24 mouse cellular contexts compared by ENCODE assay signal in genomic region chr4:114296380-114296779, GRCm38 (mm10).
DNase-seq lines count a peak whose midpoint lies in the region; ATAC-seq and TF ChIP-seq lines count a peak whose summit lies in the region.
"Had no signal": no experiment of that assay in that cellular context is flagged by ENCODE, and none has a peak within 500 bp of the region (broad histone marks: within the 10 kb centered on the region; RNA-seq: fewer than 3 reads in every experiment).

No protein-coding gene starts in this region.

- no peak for ATAC-seq in stomach, postnatal 0 days (ENCODE audit: low FRiP score, low TSS enrichment)
- ATAC-seq: liver, embryonic 12.5 days; liver, postnatal 0 days; midbrain, embryonic 15.5 days had no signal

- H3K36me3 ChIP-seq in heart, adult 2 months (ENCODE audit: control insufficient read depth, insufficient read depth, low read length): no peaks in the 10 kb centered on the region
- no peaks in the 10 kb centered on the region for H3K36me3 ChIP-seq in stomach, postnatal 0 days (ENCODE audit: control insufficient read depth, insufficient read depth, low read length)
- H3K36me3 ChIP-seq: heart, embryonic 10.5 days; heart, embryonic 15.5 days; hindbrain, embryonic 13.5 days; liver, embryonic 12.5 days; midbrain, embryonic 15.5 days had no signal

- no peaks in the 10 kb centered on the region for H3K79me2 ChIP-seq in heart, adult 2 months (replicated peaks; ENCODE audit: control insufficient read depth, insufficient read depth, low read length)

- intact Hi-C loops in heart, adult 2 months (cut with DNase I): no loop called here
- intact Hi-C loops in heart, postnatal 36 days (cut with DNase I): no loop called here
- intact Hi-C loops in left cerebral cortex, adult 2 months (cut with DNase I): no loop called here
- intact Hi-C loops in left cerebral cortex, postnatal 4 days (cut with DNase I): no loop called here

- no peak for TF ChIP-seq POLR2A in heart, adult 2 months (IDR thresholded peaks at IDR 0.05; ENCODE audit: insufficient read depth, low read depth, low read length)

- H3K4me2 ChIP-seq in stomach, postnatal 0 days (replicated peaks; ENCODE audit: low read depth): no peak overlapping the region
- H3K4me2 ChIP-seq: heart, embryonic 15.5 days; hindbrain, embryonic 13.5 days; liver, embryonic 12.5 days; midbrain, embryonic 15.5 days had no signal

- no peak overlapping the region for H3K9ac ChIP-seq in heart, adult 2 months (ENCODE audit: low read depth, low read length)
- no peak overlapping the region for H3K9ac ChIP-seq in stomach, postnatal 0 days (ENCODE audit: low read length)
- H3K9ac ChIP-seq: heart, embryonic 15.5 days; hindbrain, embryonic 13.5 days; liver, embryonic 12.5 days; liver, postnatal 0 days; midbrain, embryonic 15.5 days had no signal

- no peak overlapping the region for H3K27ac ChIP-seq in heart, adult 2 months
- H3K27ac ChIP-seq in left cerebral cortex, adult 2 months: no peak overlapping the region
- H3K27ac ChIP-seq in stomach, postnatal 0 days (replicated peaks): no peak overlapping the region
- H3K27ac ChIP-seq: heart, embryonic 10.5 days; heart, embryonic 15.5 days; hindbrain, embryonic 13.5 days; liver, embryonic 12.5 days; macrophage; midbrain, embryonic 15.5 days had no signal

- H3K4me3 ChIP-seq in heart, adult 2 months: no peak overlapping the region
- H3K4me3 ChIP-seq in left cerebral cortex, adult 2 months: no peak overlapping the region
- H3K4me3 ChIP-seq in stomach, postnatal 0 days (ENCODE audit: low read depth, low read length): no peak overlapping the region
- H3K4me3 ChIP-seq: erythroblast, embryonic 14.5 days; heart, embryonic 10.5 days; heart, embryonic 15.5 days; hindbrain, embryonic 13.5 days; liver, embryonic 12.5 days; midbrain, embryonic 15.5 days had no signal

- no peak for DNase-seq in heart, adult 2 months
- DNase-seq in heart, postnatal 36 days: no peak
- no peak for DNase-seq in left cerebral cortex, adult 2 months (ENCODE audit: extremely low spot score in 1 of 2, low spot score in 2 of 2)
- DNase-seq in left cerebral cortex, postnatal 4 days: no peak
- peak; percentile 71 for DNase-seq in NIH3T3 (ENCODE audit: low read depth)
- DNase-seq in stomach, postnatal 0 days (ENCODE audit: low spot score): no peak
- no peak for DNase-seq in embryo, embryonic 10.5 days (ENCODE audit: low spot score)
- DNase-seq: adrenal gland, postnatal 25 days; cerebellum, adult 11-12 months; cerebellum, postnatal 10 days; gastrocnemius, postnatal 10 days; kidney, adult 2 months; liver, postnatal 0 days; lung, postnatal 10 days; right cerebral cortex, postnatal 25 days; thymus, adult 18-20 months; thymus, postnatal 25 days had no signal

- peak; percentile 16; the same call in 1 of the 2 replicates for TF ChIP-seq CTCF in heart, adult 2 months (IDR thresholded peaks at IDR 0.05)
- peak; percentile 38 for TF ChIP-seq CTCF in left cerebral cortex, adult 2 months (IDR thresholded peaks at IDR 0.05)
- TF ChIP-seq CTCF in stomach, postnatal 0 days (IDR thresholded peaks at IDR 0.05; ENCODE audit: low read depth): peak; percentile 53

- H3K9me3 ChIP-seq in stomach, postnatal 0 days (ENCODE audit: control insufficient read depth, low read length): no peaks in the 10 kb centered on the region
- H3K9me3 ChIP-seq: heart, embryonic 10.5 days; heart, embryonic 15.5 days; hindbrain, embryonic 13.5 days; liver, embryonic 12.5 days; midbrain, embryonic 15.5 days had no signal

- no peak for TF ChIP-seq EP300 in heart, adult 2 months (IDR thresholded peaks at IDR 0.05; ENCODE audit: insufficient read depth, low read depth, low read length)
- no peak for TF ChIP-seq EP300 in stomach, postnatal 0 days (optimal IDR thresholded peaks at IDR 0.05)

- H3K27me3 ChIP-seq in heart, adult 2 months (ENCODE audit: control insufficient read depth, insufficient read depth, low read length): no peaks in the 10 kb centered on the region
- no peaks in the 10 kb centered on the region for H3K27me3 ChIP-seq in stomach, postnatal 0 days (ENCODE audit: control insufficient read depth, insufficient read depth, low read length)
- H3K27me3 ChIP-seq: heart, embryonic 15.5 days; hindbrain, embryonic 13.5 days; liver, embryonic 12.5 days; midbrain, embryonic 15.5 days had no signal

- no peaks in the 10 kb centered on the region for H3K4me1 ChIP-seq in heart, adult 2 months (ENCODE audit: control insufficient read depth, insufficient read depth, low read length)
- no peaks in the 10 kb centered on the region for H3K4me1 ChIP-seq in stomach, postnatal 0 days (replicated peaks; ENCODE audit: control insufficient read depth, insufficient read depth)
- H3K4me1 ChIP-seq: heart, embryonic 10.5 days; heart, embryonic 15.5 days; hindbrain, embryonic 13.5 days; liver, embryonic 12.5 days; midbrain, embryonic 15.5 days had no signal
